Mouse (Mus musculus) forelimb bud, embryonic 11.5 days (tissue): ENCODE data around the gene Apln.

Experiments
- DNase-seq: peaks from one replicate; pipeline ENCODE4 v3.0.0-alpha.2; 2012; ENCODE audit warnings: low read depth, low spot score

The Apln gene

DNA sequence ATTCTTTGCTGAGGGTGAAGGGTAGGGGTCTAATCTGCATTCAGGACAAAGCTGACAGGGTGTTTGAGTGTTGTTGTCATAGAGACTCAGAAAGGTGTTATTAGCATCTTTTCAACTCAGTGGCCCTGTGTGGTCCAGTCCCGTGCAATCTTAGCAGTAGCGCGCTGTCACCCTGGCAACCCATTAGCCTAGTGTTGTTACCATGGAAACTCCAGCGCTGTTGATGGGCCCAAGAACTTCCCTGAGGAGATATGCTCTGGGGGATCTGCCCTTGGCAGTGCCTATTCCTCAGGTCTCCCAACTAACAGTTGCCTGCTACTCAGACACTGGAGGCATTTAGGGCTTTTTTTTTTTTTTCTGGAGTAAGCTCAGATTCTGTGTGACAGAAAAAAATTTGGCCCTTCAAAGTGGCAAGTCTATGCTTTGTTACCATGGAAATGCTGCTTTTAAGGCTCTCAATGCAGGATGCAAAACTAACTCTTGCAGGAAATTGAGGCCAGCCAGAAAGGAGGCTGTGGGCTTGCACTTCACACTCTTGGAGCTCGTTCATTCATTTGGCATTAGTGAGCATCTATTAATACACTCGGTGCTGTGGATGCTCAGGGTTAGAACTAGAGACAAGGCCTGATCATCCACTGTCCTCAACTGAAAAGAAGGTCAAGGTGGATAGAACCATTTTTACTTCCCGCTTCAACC is 17.6 kb downstream of the Apln start:
- no peak for DNase-seq

DNA sequence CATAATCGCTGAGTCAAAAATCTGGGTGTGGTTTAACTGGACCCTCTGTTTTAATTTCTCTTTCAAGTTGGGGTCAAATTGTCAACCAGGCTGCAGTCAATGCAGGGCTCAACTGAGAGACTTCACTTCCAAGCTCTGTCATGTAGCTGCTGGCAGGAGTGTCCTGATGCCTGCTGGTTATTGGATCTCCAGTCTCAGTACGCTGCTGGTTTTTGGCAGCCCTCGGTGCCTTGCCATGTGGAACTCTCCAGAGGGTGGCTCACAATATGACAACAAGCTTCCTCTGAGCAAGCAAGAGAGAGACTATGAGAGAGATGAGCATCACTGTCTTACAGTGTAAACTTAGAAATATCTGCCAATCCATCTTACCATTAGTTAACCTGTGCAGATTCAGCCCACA is 23.0 kb downstream of the Apln start:
- no peak for DNase-seq

DNA sequence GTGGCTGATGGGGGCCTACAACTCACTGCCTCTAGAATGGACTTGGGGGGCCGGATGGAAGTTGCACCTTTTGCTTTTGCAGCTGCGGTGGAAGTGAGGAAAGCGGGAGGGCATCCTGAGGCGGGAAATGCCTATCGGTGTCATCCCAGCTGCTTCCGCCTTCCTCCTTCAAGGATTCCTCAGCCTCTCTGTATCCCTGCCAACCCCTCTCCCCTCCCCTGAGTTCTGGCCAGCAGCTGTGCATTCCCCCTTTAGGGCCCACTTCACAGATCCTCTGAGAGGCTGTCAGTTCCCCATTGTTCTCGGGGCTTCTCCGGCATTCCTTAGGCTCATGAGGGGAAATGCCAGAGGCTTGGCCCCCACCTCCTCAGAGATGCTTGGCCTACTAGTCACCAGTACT is 28.6 kb downstream of the Apln start:
- DNase-seq, result no peak

DNA sequence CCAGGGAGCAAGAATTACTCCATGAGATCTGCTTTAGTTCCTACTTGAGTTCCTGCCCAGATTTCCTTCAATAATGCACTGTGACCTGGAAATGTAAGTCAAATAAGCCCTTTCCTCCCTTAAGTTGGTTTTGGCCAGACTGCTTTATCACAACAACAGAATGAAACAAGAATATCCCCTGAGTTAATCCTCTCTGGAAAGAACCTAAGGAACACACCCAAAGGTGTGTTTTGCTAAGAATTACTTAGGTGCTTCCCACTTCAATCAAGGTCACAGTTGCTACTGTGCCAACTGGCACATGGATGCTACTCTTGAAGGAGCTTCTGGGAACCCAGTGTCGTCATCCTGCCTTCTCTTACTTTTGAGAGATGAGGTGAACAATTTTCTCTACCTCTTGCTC is 29.9 kb downstream of the Apln start:
- DNase-seq, result no peak

DNA sequence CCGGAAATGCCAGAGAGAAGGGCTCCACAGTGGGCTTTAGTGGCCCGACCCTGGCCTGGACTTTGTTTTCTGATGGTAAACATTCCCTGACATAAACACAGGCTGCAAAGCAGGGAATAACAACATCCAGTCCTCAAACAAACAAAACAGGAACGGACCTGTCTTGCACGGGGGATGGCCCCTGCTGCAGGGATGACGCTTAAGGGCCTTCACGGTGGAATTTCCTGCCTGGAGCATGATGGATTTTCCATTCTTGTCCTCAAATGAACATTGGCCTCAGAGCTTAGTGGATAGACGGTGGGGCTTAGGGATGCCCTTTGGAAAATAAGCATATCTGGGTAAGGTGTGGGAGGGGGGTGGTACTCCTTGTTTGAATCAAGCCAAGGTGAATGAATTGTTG is 33.5 kb downstream of the Apln start:
- no peak for DNase-seq

DNA sequence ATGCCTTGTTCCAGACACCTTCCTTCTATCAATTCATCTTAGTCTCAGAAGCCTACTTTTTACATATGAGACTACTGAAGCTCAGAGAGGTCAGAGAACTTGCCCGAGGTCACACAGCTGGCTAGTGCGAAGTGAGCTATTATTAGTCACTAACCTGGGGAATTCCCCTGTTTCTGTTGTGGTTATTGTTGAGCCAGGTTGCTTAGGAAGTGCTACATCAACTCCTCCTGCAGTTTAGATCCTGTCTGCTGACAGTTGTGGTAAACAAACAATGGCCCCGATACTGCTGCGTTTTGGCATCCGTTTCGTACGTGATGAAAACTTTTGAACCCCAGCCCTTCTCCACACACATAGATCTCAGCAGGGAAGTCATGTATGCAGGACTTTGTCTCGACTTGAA is 36.2 kb downstream of the Apln start:
- DNase-seq, result no peak

DNA sequence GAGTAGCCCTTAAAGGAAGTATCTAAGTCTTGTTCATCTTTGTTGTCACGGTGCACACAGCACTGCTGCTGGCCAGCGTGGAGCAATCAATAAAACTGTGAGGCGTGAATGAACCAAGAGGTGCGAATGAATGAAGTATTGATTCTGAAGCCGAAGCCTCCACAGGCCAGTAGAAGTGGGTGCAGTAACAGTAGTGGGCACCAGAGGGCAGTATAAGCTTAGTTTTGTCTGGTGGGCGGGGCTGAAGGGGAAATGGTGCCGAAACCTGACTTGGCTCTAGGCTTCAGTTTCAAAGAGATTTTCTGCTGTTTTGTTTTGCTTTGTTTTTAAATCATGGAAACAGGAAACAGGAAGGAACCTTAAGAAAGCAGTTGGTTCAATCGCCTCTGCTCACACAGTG is 42.0 kb downstream of the Apln start:
- peak; percentile 65 for DNase-seq

DNA sequence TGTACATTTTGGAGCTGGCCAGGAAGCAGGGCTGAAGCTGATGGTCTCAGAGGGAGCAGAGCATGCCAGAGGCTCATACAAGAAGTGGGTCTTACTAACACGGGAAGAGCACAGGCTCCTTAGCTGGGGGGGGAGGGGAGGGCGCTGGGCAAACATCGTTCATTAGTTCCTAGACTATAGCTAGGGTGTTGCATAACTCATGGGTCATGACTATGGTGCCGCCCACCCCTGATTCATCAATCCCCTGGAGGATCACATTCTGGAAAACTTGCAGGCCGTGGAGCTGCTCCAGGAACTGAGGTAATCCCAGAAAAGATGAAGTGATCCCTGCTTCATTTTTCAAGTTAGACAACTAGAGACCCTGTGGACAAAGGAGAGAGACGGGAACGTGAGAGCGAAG is 46.6 kb downstream of the Apln start:
- no peak for DNase-seq

DNA sequence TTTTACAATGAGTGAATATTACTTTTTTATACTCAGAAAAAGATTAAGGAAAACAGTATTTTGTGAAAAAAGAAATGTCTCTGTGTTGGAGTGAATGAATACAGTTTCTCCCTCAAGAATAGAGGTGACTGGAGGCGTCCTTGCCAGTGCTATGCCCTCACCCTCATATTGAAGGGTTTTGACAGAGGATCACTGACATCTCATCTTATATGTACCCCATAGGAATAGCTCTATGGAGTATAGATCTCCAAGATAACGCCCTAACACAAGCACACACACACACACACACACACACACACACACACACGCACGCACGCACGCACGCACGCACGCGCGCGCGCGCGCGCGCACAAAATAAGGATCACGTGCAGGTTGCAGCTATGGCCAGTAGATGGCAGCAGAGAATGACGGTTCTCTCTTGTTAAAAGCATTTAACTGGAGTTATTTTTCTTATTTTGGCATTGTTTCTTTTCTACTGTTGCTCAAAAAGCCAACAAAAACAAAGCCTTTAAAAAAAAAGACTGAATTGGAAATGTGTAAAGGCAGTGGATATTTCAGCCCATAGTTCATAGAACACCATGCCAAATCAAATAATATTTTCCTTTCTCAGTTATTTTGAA is 49.5 kb downstream of the Apln start:
- peak; percentile 59 for DNase-seq

DNA sequence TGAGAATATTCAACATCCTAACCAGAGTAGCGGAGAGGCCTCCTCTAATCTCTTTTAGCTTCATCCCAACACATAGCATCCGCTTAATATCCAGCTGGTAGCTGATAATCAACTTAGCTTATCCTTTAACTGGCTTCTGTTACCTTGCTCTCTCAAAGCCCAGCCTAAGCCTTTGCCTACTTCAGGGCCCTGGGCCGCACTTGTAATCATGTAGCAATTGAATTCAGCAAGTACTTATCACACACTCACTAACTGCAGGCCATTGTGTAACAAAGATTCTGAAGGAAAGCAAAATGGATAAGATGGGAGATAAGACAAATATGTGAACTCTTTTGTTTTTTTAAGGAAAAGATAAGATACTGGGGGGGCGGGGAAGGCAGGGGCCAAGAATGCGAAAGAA is 57.6 kb downstream of the Apln start:
- DNase-seq, result no peak

DNA sequence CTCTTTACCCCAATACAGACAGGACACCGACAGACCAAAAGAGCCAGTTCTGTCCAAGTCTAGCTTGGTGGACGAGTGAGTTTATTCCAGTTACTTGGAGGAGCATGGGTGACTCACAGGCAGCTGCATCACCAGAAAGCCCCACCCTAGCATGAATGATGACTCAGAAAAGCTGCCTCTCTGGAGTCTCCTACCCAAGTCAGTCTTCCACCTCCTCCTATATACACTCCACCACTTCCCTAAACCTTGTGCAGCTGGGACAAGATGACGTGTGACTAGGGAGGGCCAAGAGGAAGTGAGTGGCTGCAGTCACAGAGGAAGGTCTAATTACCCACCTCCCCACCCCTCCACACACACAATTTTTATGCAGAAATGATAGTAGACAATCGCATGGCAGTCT is 58.1 kb downstream of the Apln start:
- no peak for DNase-seq
